Mouse (Mus musculus) effector memory CD4-positive, alpha-beta T cell, adult 7 months (primary cell): Measurements from ENCODE around the gene Vma21-ps. TPM values are rescaled to one million over a fixed set of nuclear protein-coding genes. Genes with fewer than 3 reads are reported as not detected.

ENCODE experiments used
- polyA plus RNA-seq: library from polyadenylated mRNA; unstranded; fragments of 100-300 nt; shearing (Covaris generic); gene quantifications from one replicate; pipeline ENCODE4 v1.2.1, GENCODE M21; 2017

Vma21-ps gene
- not detected for polyA plus RNA-seq

GRCm38 (mm10) chr4:52497144-52497543, at the start of gene Vma21-ps:
TSS of gene Vma21-ps (minus strand) at chr4:52497244.

Other genes starting within 250 kb of the Vma21-ps start
- gene Smc2, start 58.0 kb downstream of the Vma21-ps start, polyA plus RNA-seq = 28.8 TPM
- not detected for gene Toporsl, start 99.0 kb upstream of the Vma21-ps start, polyA plus RNA-seq